Mouse (Mus musculus) layer of hippocampus, adult 11-12 months (tissue): Measurements from ENCODE around the gene Zfp398.

Experiments used
- DNase-seq: peaks from one replicate; pipeline ENCODE4 v3.0.0; 2022; ENCODE audit warnings: low spot score

The Zfp398 gene

DNA sequence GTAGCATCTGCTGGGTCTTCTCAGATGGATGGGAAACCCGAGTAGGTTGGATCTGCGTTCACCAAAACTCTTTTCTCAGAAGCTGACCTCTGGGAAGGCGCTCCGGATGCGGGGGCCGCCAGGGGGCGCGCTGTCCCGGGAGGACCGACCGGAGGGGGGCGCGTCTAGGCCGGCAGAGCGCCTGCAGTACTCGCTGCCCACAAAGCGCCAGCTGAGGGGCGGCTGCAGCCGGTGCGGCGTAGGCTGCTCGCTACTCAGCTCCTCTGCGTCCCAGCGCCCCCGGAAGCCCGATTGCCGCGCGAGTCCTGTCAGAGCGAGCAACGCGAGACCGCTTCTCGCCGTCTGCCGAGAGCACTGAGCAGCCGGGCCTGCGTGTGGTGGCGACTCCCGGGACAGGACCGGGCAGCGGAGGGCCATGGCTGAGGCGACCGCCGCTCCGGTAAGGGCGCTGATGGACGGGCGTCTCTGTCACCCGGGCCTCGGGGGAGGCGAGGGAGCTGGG is at the start of gene Zfp398:
Gene Zfp398, plus strand, starts transcription at position 180 of the 502 bp plus-strand sequence.
- peak; percentile 95 for DNase-seq

DNA sequence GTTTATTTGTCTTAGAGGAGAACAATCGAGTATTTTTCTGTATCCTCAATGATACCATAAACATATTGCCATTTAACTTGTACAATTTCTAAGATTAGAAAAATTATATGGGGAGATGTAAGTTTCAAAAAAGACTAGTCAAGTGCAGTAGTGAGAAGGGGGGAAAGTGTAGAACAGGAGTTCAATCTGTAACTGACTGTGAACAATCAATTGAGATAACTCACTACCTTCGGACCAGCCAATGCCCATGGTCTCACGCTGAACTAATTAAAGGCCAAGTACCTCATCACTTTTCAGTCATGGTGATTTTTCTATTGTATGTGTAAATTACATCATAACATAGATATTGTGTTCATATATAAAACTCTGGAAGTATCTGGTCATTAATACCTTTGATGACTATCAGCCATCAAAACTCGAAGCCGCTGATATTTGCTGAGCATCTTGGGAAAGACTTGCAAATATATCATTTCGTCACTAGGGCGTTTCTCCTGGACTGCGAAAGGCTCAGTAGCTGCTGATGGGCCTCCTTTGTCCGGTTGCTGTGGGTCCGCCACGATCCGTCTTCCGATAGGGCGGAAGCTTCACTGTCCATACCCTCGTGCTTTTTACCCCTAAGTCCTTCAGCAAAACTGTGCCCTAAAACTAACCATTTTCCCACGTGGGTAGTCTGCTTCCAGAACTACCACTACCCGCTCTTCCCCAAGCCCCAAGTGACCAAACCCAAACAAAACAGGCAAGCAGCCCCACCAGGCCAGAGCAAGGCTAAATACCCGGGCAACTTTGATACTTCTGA is 47.3 kb upstream of the Zfp398 start:
- peak; percentile 89 for DNase-seq

DNA sequence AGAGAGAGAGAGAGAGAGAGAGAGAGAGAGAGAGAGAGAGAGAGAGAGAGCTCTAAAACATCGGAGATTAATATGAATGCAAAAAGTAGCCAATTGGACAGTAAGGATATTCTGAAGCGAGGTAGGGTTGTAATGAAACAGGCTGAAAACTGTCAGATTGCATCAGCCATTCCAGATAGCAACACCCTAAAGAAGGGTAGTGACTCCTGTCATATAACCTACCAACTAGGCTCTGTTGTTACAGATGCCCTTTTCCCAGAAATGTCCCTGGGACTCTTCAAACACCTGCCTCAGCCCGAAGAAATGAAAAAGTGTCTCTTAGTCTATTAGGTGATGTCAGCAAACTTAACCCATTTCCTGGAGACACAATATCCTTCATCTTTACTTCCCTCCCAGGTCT is 46.6 kb upstream of the Zfp398 start:
- DNase-seq, result no peak

DNA sequence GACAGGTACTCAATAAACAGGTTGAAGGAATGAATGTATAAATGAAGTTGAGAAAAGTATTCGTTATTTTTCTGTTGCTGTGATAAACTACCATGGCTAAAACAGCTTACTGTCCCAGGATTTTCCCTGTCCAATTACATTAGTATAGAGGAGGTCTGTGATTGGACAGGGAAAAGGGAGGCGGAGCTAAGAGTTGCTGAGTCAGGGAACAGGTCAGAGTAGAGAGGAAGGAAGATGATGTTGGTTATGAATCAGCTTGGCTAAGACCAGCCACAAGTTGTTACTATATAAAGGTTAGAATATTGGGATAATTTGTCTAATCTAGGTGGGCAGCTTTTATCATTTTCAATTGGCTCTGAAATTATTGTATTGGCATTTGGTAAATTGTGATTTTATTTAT is 44.7 kb upstream of the Zfp398 start:
- no peak for DNase-seq

DNA sequence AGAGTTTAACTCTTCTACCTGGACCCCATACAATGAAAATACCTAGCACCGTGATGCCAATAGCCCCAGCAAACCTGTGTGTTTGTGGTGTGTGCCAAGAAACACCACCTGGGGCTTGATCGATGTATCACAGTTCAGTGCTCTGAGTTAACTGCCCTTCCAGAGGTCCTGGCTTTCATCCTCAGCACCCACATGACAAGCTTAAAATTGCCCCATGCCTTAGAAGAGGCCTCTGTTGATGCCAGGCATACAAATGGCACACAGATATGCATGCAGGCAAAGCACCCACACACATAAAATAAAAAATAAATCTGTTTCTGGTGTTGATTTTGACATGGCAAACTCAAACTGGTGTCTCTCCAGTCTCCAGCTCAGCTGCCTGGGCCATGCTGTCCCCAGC is 42.9 kb upstream of the Zfp398 start:
- DNase-seq, result no peak

DNA sequence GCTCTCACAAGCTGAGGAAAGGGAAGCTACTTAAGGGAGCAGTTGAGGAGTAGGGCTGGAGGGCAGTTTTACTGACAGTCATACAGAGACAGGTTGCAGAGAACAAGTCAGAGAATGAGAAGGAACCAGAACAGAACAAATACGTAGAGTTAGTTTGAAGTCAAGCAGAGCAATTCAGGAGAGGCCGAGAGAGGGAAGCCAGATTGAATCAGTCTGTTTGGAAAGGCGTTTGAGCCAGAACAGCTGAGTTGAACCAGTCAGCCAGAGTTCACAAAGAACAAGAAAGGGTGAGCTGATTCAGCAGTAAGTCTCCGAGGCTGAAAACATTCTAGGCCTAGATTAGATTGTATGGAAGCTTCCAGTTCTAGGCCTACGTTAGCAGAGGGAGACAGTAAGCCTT is 42.2 kb upstream of the Zfp398 start:
- no peak for DNase-seq

DNA sequence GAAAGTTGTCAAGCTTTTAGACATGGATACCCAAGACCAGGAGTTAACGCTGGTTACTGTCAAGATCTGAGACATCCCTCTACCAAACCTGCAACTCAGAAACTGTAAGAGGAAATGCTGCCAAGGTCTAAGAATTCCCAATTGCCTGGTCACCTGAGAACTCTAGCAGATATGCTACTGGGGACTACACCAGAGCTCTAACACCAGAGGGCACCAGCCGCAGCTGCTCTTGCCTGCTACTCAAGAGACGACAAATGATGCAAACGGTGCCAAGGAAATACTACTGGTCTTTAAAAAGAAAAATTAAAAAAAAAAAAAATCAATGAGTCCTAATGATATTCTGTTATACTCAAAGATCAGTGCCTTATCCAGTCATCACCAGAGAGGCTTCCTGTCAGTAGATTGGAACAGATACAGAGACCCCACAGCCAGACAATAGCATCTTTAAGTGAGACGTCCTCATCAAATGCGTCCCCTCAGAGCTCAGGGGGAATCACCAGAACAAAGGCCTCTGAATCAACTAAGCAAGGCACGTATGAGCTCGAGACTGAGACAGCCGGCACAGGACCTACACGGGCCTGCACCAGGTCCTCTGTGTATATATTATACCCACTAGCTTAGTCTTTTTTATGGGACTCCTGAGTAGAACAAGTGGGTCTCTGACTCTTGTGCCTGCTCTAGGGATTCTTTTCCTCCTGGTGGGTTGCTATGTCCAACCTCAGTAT is 41.2 kb upstream of the Zfp398 start:
- DNase-seq, result peak; percentile 53

DNA sequence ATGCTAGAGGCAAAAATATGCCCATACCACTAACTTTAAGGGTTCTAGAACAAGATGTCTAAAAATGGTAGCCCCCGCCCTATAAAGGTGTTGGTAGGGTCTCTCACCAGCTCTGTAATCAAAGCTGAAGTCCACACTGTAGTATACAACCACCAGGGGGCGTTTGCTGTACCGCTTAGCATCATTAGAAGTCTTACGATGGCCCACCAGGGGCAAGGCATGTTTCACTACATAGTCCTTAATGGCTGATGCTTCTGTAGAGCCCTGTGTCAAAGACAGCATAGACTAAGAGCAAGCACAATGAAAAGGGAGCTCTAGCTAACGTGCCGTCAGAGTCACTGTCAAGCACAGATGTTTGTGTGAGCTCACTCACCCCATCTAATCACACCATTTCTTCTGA is 36.4 kb upstream of the Zfp398 start:
- DNase-seq, result peak; percentile 76

DNA sequence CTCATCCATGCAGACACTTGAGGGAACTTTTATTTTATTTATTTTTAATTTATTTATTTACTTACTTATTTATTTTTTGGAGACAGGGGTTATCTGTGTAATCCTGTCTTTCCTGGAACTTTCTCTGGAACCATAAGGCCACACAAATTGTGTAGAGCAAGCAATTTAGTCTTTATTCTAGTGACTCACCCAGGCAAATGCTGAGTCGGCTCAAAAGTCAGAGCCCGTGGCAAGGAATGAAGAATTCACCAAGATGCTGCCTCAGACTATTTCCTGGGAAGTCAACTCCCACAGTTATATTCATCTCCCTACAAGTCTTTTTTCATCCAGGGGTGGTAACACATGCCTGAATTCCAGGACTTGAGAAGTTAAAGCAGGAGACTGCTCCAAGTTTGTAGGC is 29.9 kb upstream of the Zfp398 start:
- DNase-seq, result no peak

DNA sequence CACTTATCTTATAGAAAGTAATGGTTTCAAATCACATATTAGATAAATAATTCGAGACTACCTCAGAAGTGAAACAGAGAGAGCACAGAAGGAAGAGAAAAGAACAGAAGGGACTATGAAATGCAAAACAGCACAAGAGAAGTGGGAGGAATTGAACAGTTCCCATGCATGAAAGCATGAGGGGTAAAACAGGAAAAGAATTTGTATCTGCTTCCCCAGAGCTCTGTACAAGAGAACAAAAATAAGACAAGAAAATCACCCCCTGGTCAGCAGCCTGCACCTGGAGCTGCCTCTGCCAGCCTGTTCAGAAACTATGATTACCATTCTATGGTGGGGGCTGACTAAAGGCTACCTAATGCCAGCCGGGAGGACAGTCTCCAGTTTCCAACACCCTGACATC is 28.0 kb upstream of the Zfp398 start:
- DNase-seq, result no peak

DNA sequence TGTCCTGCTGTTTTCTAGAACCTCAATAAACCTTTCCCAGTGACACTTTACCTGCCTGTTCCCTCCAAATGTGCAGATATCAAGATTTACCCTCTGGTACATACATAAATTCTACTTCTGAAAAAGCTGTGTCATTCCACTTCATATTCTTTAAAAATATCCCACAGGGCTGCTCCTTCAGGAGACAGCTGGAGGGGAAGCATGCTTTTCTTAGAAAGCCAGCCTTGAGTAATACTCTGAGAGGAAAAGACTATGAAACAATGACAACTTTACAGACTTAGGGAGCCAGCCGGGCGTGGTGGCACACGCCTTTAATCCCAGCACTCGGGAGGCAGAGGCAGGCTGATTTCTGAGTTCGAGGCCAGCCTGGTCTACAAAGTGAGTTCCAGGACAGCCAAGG is 26.9 kb upstream of the Zfp398 start:
- no peak for DNase-seq

DNA sequence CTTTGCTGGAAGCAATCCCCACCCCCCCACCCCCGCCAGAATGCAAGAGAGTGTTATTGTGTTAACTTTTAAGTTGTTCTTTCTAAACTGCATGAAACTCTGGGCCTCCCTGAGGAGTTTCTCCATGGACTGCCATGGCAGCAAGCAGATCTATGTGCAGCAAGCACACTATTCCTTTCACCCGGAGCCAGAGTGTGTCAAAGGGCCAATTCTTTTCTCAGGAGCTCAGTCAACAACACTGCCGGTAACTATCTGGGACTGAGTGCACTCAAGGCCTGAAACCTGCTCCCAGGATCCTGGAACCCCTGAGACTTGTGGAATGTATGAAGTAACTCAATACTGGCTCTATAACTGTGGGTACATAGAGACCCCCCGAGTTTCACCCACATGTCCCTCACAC is 26.4 kb upstream of the Zfp398 start:
- no peak for DNase-seq

DNA sequence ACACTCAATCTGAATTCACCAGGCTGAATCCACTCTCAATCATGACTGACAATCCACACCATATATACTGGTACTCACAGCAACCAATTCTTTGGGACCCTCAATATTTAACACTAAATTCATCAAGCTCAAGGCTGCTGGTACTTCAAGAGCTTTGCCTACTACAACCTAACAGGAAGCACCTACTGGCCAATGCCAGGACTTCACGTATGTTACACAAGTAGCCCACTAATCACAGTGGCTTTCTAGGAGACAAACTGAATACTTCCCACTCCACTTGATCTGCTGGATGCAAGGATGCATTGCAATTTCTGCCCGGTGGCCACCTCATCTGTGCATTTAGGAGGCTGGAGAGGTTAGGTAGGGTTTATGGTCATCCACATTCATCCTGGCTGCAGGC is 25.3 kb upstream of the Zfp398 start:
- DNase-seq, result no peak

DNA sequence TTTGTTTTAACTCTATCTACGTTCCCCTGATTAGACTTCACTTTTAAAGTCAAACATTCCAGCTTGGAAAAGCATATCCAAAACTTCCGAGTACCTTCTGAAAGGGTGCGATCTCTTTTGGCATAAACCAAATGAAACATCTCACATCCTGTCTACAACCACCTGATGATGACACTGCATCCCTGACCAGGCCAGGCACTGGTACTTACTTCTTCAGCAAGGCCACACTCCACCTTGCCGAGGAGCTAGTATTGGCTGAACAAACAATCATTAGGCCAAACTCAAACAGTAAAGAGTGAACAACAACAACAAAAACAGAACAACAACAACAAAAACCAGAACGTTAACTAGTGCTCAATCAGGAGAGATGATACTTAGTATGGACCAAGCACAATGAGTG is 24.1 kb upstream of the Zfp398 start:
- no peak for DNase-seq

DNA sequence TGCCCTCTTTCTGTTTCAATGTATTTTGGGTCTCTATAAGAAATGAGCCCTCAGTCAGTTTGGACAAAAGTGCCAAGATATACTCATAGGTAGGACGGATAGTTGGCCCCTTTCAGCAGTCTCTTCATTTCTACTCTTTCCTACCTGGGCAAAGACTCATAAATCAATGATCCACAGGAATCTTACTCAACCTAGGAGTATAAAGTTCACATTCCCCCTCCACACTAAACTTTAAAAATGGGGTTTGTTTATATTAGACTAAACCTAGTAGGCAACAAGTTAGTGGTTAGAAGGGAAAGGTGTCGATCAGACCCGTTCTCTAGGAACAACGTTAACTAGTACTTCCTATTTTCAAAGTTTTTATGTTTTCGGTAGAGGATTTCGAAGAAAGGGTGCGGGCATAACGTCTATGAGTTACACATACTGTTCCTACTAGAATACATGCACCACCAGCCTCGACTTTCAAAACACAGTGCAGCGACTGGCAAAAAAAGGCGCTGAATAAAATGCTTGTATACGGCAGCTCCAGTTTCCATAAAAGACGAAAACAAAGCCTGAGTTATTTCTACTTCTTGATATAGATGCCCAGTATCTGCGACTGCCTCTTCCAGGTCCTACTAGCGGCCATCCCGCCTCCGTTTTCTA is 23.1 kb upstream of the Zfp398 start:
- no peak for DNase-seq

DNA sequence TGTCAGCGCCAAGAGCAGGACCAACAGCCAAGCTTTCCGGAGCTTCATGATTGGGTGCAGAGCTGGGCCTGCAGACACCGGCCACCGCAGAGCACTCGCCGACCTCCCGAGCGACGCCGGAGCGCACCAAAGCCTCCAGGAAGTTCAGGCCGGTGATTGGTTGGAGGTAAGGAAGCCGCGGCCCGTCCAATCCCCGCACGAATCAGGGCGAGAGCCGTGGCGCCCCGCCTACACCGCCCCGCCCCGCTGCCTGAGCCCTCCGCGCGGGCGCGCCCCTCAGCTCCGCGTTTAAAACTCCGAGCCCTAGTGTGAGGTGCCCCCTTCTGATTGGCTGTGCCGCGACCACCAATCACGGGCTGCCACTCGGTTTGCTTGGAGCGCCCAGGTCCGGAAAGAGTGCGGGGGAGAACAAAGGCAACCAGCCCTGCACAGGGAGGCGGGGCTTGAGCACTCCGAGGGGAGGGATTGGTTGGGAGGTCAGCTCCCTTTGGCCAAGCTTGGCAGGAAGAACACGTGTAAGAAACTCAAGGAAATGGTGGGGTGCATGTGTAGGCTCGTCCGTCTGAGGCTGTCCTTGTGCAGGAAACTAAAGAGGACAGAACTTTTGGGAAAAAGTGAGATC is 22.1 kb upstream of the Zfp398 start, which contains the start of gene Pdia4:
Gene Pdia4, minus strand, starts transcription at position 174 of the 622 bp plus-strand sequence.
- peak; percentile 97 for DNase-seq

DNA sequence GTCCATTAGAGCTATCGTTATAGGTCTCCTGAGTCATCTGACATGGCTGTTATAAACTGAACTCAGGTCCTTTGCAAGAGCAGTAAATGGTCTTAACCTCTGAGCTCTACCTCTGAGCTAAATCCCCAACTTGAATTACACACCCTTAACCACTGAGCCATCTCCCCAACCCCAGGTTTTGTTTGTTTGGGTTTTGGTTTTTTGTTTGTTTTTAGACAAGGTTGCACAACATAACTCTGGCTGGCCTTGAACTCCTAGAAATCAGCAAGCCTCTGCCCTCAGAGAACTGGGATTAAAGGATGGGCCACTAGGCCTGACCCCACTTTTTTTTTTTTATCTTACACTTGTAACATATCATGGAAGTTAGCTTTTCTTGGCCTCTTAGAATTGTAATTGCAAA is 19.3 kb upstream of the Zfp398 start:
- DNase-seq, result no peak

DNA sequence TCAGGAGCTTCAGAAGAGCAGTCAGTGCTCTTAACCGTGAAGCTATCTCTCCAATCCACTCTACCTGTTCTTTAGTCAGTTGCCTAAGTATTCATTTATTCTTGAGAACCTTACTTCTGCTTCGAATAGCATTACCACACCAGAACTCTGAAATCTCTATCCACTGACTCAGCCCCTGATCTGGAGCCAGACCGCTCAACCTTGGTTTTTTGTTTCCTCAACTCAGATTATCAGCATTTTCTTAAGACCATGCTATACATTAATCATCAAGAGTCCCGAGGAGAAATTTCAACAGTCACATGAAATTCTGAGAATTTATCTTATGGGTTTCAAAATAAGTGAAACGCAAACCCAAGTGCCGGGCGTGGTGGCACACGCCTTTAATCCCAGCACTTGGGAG is 16.7 kb upstream of the Zfp398 start:
- no peak for DNase-seq

DNA sequence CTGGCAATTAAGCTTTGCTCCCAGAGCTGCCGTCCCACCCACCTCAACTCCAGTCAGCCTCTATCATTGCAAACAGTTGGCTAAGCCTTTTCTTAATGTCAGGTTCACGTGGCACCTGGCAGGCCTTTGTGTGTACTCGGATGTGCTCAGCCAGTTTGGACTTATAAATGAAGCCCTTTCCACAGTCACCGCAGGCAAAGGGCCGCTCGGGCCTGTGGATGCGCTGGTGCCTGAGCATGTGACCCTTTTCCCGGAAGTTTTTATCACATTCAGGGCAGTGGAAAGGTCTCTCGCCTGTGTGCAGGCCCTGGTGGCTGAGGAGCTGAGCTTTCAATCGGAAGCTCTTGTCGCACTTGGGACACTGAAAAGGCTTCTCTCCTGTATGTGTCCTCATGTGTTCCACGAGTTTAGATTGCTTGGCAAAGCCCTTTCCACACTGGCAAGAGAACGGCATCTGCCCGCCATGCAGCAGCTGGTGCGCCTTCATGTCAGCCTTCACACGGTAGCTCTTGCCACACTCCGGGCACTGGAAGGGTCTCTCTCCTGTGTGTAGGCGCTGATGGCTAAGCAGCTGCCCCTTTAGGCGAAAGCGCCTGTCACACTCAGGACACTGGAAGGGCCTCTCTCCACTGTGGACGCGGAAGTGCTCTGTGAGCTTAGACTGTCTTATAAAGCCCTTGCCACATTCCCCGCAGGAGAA is 15.7 kb upstream of the Zfp398 start:
- no peak for DNase-seq

DNA sequence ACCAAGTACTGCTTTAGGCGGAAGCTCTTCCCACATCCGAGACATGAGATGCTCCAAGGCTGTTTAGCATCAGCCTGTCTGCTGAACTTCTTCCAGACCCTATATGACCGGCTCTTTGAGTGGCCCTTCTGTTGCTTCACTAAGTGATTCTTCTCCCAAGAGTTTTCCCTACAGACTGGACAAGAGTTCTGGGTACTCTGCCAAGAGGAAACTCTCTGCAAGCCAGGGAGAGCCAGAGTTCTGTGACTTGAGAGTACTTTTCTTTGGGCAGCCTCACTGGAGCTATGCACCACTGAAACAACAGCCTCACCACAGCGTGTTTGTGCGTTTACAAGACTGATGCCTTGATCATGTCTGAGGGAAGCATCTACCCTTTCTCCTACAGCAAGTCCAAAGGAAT is 14.2 kb upstream of the Zfp398 start:
- DNase-seq, result no peak

DNA sequence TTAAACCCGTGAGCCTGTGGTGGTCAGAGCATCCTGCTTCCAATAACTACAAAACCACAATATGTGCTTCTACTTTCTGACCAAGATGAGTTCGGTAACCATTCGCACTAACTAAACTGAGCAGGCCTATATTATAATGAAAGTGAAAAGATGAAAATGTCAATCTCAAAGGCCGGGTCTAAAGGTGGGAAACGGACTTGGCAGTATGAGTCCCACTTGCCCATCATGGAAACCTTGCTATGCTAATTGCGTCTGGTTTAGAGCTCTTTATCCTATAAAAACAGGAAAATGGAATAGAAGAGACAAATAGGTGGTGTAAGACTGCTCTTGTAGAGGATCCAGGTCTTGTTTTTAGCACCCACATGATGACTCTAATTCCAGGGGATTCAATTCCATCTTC is 13.7 kb upstream of the Zfp398 start:
- no peak for DNase-seq

DNA sequence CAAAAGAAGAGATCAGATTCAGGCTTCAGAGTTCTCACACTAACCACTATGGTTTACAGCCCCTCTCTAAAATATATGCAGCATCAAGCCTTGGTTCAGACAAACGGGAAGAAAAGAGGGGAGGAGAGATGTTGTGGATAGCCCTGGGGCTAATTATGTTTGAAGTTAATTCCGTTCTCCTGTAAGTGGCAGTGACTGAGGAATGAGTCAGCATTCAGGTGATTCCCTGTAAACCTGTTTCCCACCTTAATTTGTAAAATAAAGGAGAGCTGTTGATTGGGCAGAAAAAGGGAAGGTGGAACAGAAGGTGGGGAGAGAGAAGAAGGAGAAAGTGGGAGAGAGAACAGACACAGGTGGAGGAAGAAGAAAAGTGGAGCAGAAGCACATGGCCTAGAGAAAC is 11.2 kb upstream of the Zfp398 start:
- no peak for DNase-seq
